Mouse (Mus musculus): ENCODE measurements around the gene Ano6.

The Ano6 gene

DNA sequence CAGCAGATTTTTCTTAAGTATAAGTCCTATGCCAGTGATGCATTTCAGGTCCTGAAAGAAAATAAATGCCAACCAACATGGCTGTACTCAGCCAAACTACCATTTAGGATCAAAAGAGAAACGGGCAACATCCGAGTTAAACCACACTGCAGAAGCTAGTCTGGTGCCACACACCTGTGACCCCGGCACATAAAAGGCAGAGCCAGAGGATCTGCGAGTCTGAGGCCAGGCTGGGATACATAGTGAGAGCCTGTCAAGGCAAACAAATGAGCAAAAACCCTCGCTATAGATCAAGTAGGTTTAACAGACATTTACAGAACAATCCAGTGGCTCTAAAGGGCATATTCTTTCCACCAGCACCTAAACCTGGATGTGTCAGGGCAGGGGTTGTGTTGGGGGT lies 190.0 kb downstream of the Ano6 start:
- peak; percentile 50 for DNase-seq

DNA sequence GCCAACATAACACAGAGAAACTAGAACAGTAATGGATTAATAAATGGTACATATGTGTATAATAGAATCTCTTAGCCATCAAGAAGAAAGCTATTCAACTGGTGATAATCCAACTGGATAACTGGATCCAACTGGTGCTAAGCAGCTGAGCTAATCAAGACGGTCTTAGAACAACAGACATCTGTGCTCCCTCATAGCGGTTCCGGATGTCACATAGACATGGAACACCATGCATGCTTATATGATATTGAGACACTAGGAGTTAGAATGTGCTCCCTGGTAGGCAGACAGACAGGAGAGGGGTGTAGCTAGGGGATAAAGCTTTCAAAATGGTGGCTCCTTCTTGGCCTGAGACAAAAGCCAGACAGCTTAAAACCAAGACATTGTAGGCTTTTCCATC lies 197.3 kb downstream of the Ano6 start:
- no peak for DNase-seq

DNA sequence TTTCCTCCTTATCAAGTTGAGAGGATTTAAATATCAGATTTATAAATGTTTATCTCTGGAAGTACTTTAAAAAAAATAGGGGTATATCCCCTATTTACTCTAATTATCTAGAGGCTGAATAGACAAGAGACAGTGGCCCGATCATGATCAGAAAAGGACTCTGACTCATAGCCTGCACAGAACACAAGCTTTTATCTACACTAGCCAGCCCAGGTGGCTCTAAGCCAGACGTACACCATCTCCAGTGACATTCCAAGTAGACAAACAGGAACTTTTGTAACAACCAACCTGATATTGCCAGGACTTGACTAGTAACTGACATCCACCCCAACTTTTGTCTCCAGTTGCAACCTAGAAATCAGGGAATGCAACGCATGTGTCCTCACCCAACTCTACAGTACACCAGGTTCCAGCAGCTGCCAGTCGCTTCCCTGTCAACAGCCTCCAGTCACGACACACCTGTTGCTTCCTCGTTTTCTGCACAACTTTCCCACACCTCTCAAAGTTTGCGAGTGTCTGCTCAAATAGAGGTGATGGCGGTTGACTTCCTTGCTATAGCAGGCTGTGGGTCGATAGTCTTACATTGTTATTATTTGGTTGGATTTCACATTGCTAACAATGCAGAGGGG lies 199.0 kb downstream of the Ano6 start:
- no peak for DNase-seq

DNA sequence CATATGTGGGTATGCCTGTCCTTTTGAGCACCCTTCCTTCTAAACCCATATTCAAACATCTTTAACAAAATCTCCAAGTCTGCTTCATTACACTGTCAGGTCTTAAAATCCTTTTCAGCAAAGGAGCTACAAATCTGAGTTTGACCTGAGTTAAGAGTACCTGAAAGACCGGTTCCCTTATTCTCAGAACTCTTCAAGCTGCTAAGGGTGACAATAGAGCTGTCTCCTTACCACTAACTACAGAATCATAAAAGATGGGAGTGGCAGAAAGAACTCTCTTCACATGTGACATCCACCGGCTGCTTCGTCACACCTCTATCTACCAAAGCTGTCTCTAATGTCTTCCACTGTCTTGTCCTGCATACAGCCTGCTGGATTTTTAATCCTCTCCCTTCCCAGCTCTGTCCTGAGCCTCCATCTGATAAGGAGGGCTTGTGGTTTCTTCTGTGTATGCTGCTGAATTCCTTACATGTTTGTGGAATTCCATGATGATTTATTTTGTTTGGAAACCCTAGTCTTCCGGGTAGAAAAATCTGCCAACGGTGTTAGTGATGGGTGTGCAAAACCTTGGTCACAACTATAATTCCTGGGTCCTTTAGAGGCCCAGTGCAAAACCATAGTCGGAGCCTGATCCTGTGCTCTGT lies 212.4 kb downstream of the Ano6 start:
- no peak for DNase-seq

DNA sequence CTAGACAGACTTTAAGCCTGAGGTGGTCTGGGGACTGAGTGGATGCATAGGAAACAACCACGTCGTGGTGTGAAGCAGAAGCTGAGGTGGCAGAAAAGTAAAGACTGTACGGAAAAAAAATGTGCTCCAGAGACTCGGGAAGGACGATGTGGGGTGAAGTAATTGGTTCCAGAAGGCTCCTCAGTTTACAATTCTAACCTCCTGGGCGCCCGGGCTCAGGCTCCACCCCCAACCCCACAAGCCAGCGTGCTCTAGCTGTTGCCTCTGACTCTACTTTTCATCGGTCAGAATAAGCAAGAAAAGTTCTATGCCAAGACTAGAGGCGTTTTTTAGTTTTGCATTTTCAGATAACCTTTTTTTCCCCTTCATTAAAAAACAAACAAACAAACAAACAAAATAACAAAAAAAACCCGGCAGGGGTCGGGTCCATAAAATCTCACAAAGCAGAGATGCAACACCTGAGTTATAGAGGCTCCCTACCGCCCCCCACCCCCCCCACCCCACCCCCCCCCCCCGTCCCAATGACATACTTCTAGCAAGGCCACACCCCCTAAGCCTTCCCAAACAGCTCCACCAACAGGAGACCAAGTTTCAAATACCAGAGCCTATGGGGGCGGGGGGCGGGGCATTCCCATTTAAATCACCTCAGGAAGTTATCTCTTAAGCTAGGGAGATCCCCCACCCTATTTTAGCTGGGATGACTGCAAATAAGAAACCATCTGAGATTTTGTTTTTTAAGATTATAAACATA lies 221.2 kb downstream of the Ano6 start:
- no peak for DNase-seq

DNA sequence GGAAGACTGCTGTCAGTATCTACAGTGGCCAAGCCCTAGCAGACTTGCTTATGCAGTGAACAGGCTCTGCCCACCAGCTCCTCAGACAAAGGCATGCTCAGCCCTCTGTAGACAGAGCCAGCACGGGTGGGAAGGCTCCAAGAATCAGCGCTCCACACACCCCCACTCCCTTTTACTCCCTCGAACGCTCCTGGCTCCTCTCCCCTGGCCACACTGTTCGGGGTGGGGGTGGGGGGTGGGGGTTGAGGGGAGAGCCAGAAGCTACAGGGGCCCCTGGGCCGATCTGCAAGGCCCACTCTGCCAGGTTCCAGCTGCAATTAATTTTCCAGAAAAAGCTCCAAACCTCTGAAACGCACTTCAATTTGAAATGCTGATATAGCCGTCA lies 221.7 kb downstream of the Ano6 start:
- DNase-seq, result no peak

DNA sequence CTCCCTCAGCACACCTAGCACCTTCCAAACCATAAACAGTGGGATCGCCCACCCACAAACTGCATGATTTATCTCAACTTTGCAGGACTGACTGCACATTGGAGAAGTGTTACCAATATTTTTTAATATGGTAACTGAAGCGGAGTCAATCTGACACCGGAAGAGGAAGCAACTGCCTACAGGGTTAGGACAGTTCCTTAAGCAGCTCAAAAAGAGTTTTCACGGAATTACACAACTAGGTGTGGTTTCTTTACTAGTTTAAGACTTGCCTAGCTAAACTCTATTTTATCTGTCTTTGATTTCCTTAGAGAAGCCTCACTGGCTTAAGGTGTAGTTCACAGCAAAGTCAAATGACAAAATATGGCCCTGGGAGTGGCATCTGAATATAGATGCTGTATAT lies 223.9 kb downstream of the Ano6 start:
- DNase-seq, result no peak

DNA sequence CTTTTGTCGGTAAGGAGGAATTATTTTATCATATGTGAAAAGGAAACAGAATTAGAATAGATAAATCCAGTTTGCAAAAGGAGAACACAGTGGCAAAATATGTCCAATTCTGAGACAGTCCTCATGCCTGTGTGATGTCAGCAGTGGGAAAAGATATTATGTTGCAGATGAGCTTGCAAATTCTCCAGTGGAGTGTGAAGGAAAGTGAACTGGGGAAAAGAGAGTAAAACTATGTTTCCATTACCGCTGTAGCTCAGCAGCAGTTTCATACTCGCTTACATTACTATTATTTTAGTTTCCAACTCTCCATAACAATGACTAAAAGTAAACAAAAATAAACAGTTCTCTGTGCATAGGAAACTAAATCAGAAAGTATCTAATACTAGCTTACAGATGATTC lies 229.8 kb downstream of the Ano6 start:
- DNase-seq, result no peak

DNA sequence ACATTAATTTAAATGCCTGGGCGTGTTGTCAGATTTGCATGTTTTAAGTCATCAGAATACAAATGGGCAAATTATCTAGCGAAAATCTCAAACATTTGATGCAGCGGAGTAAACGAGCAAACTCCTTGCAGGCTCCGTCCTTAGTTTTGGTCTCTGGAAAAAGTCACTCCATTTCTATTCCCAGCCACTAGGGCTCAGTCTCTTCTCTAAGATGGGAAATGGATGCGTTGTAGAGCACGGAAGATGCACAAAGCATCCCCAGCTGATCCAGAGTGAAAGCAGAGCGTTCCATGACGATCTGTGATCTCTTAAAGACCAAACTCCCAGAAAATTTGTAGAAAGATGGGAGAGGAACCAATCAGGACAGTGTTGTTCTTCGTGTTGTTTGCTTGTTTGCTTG lies 230.9 kb downstream of the Ano6 start:
- DNase-seq, result no peak
